Mouse (Mus musculus): ENCODE results near the gene Rps27l. TPM values are rescaled to one million over a fixed set of nuclear protein-coding genes. Genes with fewer than 3 reads are reported as not detected.

Gene Rps27l
- total RNA-seq, 2 experiments from 2014 or later, result 215 to 237 TPM

GRCm38 (mm10) chr9:66919981-66920380 is 25.9 kb upstream of the Rps27l start:
- no peak for DNase-seq

- no peak for DNase-seq
Observed at GRCm38 (mm10) chr9:66920488-66921279, 25.2 kb upstream of the Rps27l start.

- DNase-seq, result no peak
Observed at GRCm38 (mm10) chr9:66922076-66922475, 23.8 kb upstream of the Rps27l start.

GRCm38 (mm10) chr9:66925853-66926252 is 20.0 kb upstream of the Rps27l start:
- no peak for DNase-seq

GRCm38 (mm10) chr9:66927696-66928402 is 18.0 kb upstream of the Rps27l start:
- DNase-seq, result no peak

GRCm38 (mm10) chr9:66930351-66930750 is 15.5 kb upstream of the Rps27l start:
- DNase-seq, result no peak

- DNase-seq, result no peak
Observed at GRCm38 (mm10) chr9:66933869-66934808, 11.7 kb upstream of the Rps27l start.

- DNase-seq, result peak; percentile 66
Observed at GRCm38 (mm10) chr9:66937507-66937906, 8.4 kb upstream of the Rps27l start.

- no peak for DNase-seq
Observed at GRCm38 (mm10) chr9:66938836-66939235, 7.0 kb upstream of the Rps27l start.

GRCm38 (mm10) chr9:66945161-66945560 is 725 bp upstream of the Rps27l start:
- no peak for DNase-seq

- DNase-seq, result no peak
Observed at GRCm38 (mm10) chr9:66948536-66948935, 2.6 kb downstream of the Rps27l start.

GRCm38 (mm10) chr9:66952321-66952720 is 6.4 kb downstream of the Rps27l start:
- no peak for DNase-seq

- no peak for DNase-seq
Observed at GRCm38 (mm10) chr9:66952886-66953285, 7.0 kb downstream of the Rps27l start.

GRCm38 (mm10) chr9:66957451-66957850 is 11.6 kb downstream of the Rps27l start:
- no peak for DNase-seq

- no peak for DNase-seq
Observed at GRCm38 (mm10) chr9:66961478-66961877, 15.6 kb downstream of the Rps27l start.

GRCm38 (mm10) chr9:66967492-66967891 is 21.6 kb downstream of the Rps27l start:
- DNase-seq, result no peak

GRCm38 (mm10) chr9:66971116-66971515 is 25.2 kb downstream of the Rps27l start:
- DNase-seq, result no peak

- DNase-seq, result peak; percentile 76
Observed at GRCm38 (mm10) chr9:66974721-66975225, 28.9 kb downstream of the Rps27l start.

- DNase-seq, result peak; percentile 97
Observed at GRCm38 (mm10) chr9:66975239-66975645, 29.4 kb downstream of the Rps27l start, which contains the start of gene Lactb. TSS of gene Lactb (minus strand) at chr9:66975484.

- no peak for DNase-seq
Observed at GRCm38 (mm10) chr9:66977121-66977520, 31.2 kb downstream of the Rps27l start.

- DNase-seq, result no peak
Observed at GRCm38 (mm10) chr9:66977982-66978381, 32.1 kb downstream of the Rps27l start.

GRCm38 (mm10) chr9:66978468-66978867 is 32.6 kb downstream of the Rps27l start:
- DNase-seq, result no peak
